Mouse (Mus musculus): ENCODE measurements around the gene Fpr-rs4. TPM values are rescaled to one million over a fixed set of nuclear protein-coding genes. Genes with fewer than 3 reads are reported as not detected.
"Not testable (repeated sequence)": the region's sequence is repeated elsewhere in the genome, so short reads cannot be mapped to it uniquely, and the experiment has no call there.

Gene Fpr-rs4
- not detected in 2 replicates for polyA plus RNA-seq (2016; fragmentation: Nextera tagmentation; extraction: Ambion mirVana)

DNA sequence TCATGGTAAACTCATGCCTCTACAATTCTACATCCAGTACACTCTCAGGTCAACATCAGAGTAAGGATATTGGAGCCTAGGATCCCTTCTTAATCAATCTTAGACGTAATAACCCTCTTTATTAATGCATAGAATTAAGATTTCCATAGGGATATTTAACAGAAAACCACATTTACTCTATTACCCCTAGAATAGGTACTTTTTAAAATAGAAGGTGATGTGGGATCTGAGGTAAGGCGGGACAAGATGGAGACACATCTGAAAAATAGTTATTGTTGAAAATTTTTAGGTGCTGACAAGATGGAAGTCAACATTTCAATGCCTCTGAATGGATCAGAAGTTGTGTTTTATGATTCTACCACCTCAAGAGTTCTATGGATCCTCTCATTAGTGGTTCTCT, at the start of gene Fpr-rs4:
Fpr-rs4 (plus strand) TSS at position 301 of the 400 bp plus-strand sequence.
- no peak within 1 kb of the TSS for H3K4me3 ChIP-seq
- H3K9ac ChIP-seq = no peak within 1 kb of the TSS
- no peaks in the 10 kb centered on the region for H3K36me3 ChIP-seq
- H3K27ac ChIP-seq = no peak within 1 kb of the TSS
- ATAC-seq = no peak
- no peak within 1 kb of the TSS for H3K4me2 ChIP-seq
- H3K27me3 ChIP-seq (replicated peaks) = no peaks in the 10 kb centered on the region
- 37% methylated on average over 2 of the region's 2 CpGs for WGBS (ENCODE audit: insufficient replicate concordance)
- no peaks in the 10 kb centered on the region for H3K9me3 ChIP-seq (replicated peaks)
- H3K4me1 ChIP-seq = no peaks in the 10 kb centered on the region

GRCm38 (mm10) chr17:17973443-17973842, 48.1 kb upstream of the Fpr-rs4 start:
- Histone ChIP-seq H3K36me3 (no peaks in the 10 kb centered on the region), H3K9me3 (replicated peaks) (no peaks in the 10 kb centered on the region; the same call in none of the 2 replicates), H3K4me1 (no peaks in the 10 kb centered on the region), H3K27me3 (replicated peaks) (no peaks in the 10 kb centered on the region), H3K4me2 (no peak overlapping the region), H3K4me3 (no peak overlapping the region), H3K9ac (no peak overlapping the region), H3K27ac (no peak overlapping the region)
- ATAC-seq = no peak
- 8% methylated on average over 1 of the region's 1 CpGs for WGBS (ENCODE audit: insufficient replicate concordance)

DNA sequence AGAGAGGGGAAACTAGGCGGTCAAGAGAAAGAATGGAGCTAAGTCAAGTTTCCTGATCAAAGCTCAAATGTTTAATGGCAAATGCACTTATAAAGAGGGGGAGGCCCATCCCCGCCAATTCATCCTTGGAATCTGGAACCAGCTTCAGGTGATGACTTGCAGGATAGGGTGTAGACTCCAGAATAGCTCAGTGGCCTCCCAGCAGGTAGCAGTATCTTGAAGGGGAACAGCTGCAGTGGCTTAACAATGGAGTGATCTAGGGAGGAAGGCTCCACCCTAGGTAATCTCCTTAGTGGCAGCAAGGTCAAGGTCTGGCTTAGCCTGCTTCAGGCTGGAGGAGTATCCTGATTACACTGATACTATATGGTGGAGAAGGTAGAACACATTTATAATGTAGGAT, 40.3 kb upstream of the Fpr-rs4 start:
- H3K27ac ChIP-seq; H3K27me3 ChIP-seq (replicated peaks); H3K4me2 ChIP-seq; H3K9ac ChIP-seq; ATAC-seq; H3K4me1 ChIP-seq; H3K36me3 ChIP-seq; H3K9me3 ChIP-seq (replicated peaks); H3K4me3 ChIP-seq: not testable (repeated sequence)
- WGBS (ENCODE audit: insufficient replicate concordance) = 59% methylated on average over 2 of the region's 2 CpGs

DNA sequence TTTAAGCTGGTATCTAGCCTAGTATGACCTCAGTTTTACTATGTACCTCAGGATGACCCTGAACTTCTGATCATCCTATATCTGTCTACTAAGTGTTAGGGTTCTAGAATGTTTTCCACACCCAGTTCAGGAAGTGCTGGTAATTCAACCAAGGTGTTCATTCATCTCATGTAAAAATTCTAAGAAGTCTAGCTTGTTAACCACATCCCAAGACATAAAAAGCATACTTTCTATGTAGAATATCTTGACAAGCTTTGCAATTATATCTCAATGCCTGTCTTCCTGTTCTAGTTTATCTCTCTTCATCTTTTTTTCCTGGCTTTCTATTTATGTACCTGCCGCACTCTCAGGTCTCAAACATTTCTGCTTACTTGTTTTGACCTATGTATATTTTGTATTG, 16.8 kb upstream of the Fpr-rs4 start:
- no peaks in the 10 kb centered on the region for H3K9me3 ChIP-seq (replicated peaks)
- H3K9ac ChIP-seq = no peak overlapping the region
- no peaks in the 10 kb centered on the region for H3K4me1 ChIP-seq
- no peaks in the 10 kb centered on the region for H3K36me3 ChIP-seq
- H3K27me3 ChIP-seq (replicated peaks) = no peaks in the 10 kb centered on the region
- H3K4me3 ChIP-seq = no peak overlapping the region
- no peak for ATAC-seq
- H3K27ac ChIP-seq = no peak overlapping the region
- 74% methylated on average over 1 of the region's 1 CpGs for WGBS (ENCODE audit: insufficient replicate concordance)
- no peak overlapping the region for H3K4me2 ChIP-seq

GRCm38 (mm10) chr17:18049124-18049523, 27.6 kb downstream of the Fpr-rs4 start, which contains the start of gene Vmn2r124:
Vmn2r124 (plus strand) TSS chr17:18049424.
- Histone ChIP-seq H3K4me1 (no peaks in the 10 kb centered on the region), H3K36me3 (no peaks in the 10 kb centered on the region), H3K9ac (no peak within 1 kb of the TSS), H3K27me3 (replicated peaks) (no peaks in the 10 kb centered on the region), H3K9me3 (replicated peaks) (no peaks in the 10 kb centered on the region), H3K4me2 (no peak within 1 kb of the TSS), H3K4me3 (no peak within 1 kb of the TSS), H3K27ac (no peak within 1 kb of the TSS)
- 23% methylated on average over 2 of the region's 2 CpGs for WGBS (ENCODE audit: insufficient replicate concordance)
- no peak for ATAC-seq

Other genes starting within 250 kb of the Fpr-rs4 start
- gene Spaca6, start 194.6 kb upstream of the Fpr-rs4 start, polyA plus RNA-seq (2016; fragmentation: Nextera tagmentation; extraction: Ambion mirVana) = 5.6 and 6.4 TPM in 2 replicates
- 0.13 and 0.14 TPM in 2 replicates for gene Has1, start 166.5 kb upstream of the Fpr-rs4 start, polyA plus RNA-seq (2016; fragmentation: Nextera tagmentation; extraction: Ambion mirVana)
- 0.61 and 0.92 TPM in 2 replicates for gene Fpr1, start 137.8 kb upstream of the Fpr-rs4 start, polyA plus RNA-seq (2016; fragmentation: Nextera tagmentation; extraction: Ambion mirVana)
- 0.25 and 0.32 TPM in 2 replicates for gene Fpr2, start 133.9 kb upstream of the Fpr-rs4 start, polyA plus RNA-seq (2016; fragmentation: Nextera tagmentation; extraction: Ambion mirVana)
- gene Fpr3, start 133.9 kb upstream of the Fpr-rs4 start, polyA plus RNA-seq (2016; fragmentation: Nextera tagmentation; extraction: Ambion mirVana) = not detected in 2 replicates
- gene Vmn2r124, start 27.7 kb downstream of the Fpr-rs4 start, polyA plus RNA-seq (2016; fragmentation: Nextera tagmentation; extraction: Ambion mirVana) = not detected in 2 replicates
- not detected in 2 replicates for gene Vmn2r91, start 63.3 kb downstream of the Fpr-rs4 start, polyA plus RNA-seq (2016; fragmentation: Nextera tagmentation; extraction: Ambion mirVana)
- not detected in 2 replicates for gene Vmn2r92, start 130.2 kb downstream of the Fpr-rs4 start, polyA plus RNA-seq (2016; fragmentation: Nextera tagmentation; extraction: Ambion mirVana)